Mouse (Mus musculus) induced T-regulatory cell, adult 2 months (primary cell): Measurements from ENCODE around the gene Mfn1.

Experiments
- DNase-seq: peaks from one replicate; pipeline ENCODE4 v3.0.0-alpha.2; 2012; ENCODE audit warnings: low read depth

Gene Mfn1

DNA sequence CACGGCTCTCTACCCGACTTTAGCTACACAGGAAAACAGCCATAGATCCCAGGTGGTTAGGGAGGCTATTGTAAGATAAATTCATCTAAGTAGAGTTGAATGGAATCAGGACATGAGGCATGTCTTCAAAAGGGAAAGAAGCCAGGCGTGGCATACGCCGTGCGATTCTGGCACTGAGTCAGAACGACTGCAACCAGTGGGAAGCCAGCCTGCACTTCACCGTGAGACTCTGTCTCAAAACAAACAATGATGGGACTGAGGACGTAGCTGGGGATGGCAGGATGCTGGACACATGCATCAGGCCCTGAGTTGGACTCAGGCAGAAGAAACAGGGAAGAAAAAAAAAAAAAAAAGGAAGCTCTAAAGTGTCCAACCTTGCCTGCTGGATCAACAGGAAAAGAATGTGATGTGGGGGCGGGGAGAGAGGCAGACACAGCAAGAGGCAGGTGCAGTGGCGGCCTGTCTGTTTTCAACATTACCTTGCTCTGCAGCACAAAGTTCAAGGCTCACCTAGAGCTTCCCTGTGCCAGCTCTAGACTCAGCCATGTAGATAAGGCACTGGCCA lies 82.4 kb downstream of the Mfn1 start:
- no peak for DNase-seq

GRCm38 (mm10) chr3:32614786-32615185 lies 85.5 kb downstream of the Mfn1 start:
- peak; percentile 7 for DNase-seq

GRCm38 (mm10) chr3:32615376-32615775 lies 86.1 kb downstream of the Mfn1 start:
- DNase-seq, result peak; percentile 42

DNA sequence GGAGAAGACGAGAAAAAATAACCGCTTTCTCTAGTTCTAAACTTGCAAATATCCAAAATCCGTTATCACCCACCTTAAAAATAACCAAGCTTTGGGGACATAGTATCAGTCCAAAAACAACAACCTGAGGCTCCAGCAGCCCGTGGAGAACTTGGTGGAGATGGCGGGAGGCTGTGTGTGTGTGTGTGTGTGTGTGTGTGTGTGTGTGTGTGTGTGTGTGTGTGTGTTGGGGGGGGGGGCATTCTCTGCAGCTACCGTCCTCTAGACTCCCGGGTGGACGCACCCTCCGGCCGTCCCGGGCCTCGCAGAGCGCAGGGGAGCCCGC lies 86.7 kb downstream of the Mfn1 start:
- DNase-seq, result no peak

GRCm38 (mm10) chr3:32616331-32617052 lies 87.2 kb downstream of the Mfn1 start, which contains the start of gene Gnb4:
TSS of gene Gnb4 (minus strand) at chr3:32616585.
- DNase-seq, result peak; percentile 52

- DNase-seq, result peak; percentile 29
These were observed 87.9 kb downstream of the Mfn1 start for GRCm38 (mm10) chr3:32617053-32617642.

- DNase-seq, result no peak
These were observed 92.4 kb downstream of the Mfn1 start for GRCm38 (mm10) chr3:32621658-32622057.

- no peak for DNase-seq
These were observed 92.8 kb downstream of the Mfn1 start for GRCm38 (mm10) chr3:32622106-32622505.

DNA sequence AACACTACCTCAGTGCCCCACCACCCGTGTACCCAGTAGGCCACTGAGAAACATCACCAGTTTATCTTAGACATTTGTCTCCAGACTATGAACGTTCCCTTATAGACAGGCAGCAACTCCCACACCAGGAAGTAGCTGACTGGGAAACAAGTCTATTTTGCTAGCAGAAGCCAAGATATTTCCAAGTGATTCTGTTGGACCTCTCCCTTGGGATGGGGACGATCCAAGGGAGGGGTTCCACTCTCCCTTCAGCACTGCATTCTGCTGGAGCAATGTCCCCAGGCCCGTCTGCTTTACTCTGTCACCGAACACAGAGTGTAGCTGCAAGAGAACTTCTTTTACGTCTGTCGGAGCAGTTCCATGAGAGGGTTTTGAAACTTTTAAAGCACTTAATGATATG lies 98.9 kb downstream of the Mfn1 start:
- DNase-seq, result no peak
